Mouse (Mus musculus): ENCODE results near the gene Scamp3. TPM values are rescaled to one million over a fixed set of nuclear protein-coding genes. Genes with fewer than 3 reads are reported as not detected.

Scamp3 gene
- polyA plus RNA-seq, 1 experiment from 2014 or later, result 98.9 TPM

- no peak for DNase-seq
- 88% methylated on average over 13 of the region's 13 CpGs for WGBS
Observed at GRCm38 (mm10) chr3:89208075-89208657, 30.9 kb downstream of the Scamp3 start.

DNA sequence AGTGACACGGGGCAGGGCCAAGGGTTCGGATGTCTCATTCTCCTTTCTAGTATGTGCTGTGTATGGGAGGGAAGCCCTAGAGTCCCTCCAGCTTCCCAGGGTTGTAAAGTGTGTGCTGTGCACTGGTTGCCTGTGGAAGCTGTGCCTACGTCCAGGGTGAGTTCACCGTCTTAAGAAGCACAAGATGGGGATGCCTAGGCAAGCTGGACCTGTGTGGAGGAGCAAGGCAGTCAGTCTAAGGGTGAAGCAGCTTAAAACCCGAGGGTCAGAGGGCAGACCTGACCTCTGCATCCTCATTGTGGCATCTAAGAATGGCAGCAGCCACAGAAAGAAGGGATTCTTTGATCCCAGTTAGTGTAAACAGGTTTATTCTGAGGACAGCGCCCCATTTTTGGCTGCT lies 31.5 kb downstream of the Scamp3 start:
- 82% methylated on average over 6 of the region's 6 CpGs for WGBS
- Histone ChIP-seq H3K4me3 (ENCODE audit: low read depth, low read length) (no peak overlapping the region), H3K9ac (no peak overlapping the region), H3K27me3 (ENCODE audit: insufficient read depth, low read length) (no peaks in the 10 kb centered on the region), H3K27ac (ENCODE audit: low read depth) (no peak overlapping the region), H3K4me2 (no peak overlapping the region), H3K4me1 (ENCODE audit: insufficient read depth) (0 out of 2 replicates have a peak, but pooled peaks cover 4% of the 10 kb centered on the region), H3K36me3 (ENCODE audit: insufficient read depth) (peaks cover 65% of the 10 kb centered on the region), H3K9me3 (ENCODE audit: low read depth, low read length) (no peaks in the 10 kb centered on the region)
- DNase-seq (no peak), ATAC-seq (ENCODE audit: insufficient read depth) (no peak)
- no peak for TF ChIP-seq CTCF (IDR thresholded peaks at IDR 0.05; ENCODE audit: low read depth)

More at GRCm38 (mm10) chr3:89208075-89208657, 30.9 kb downstream of the Scamp3 start:
- peaks cover 65% of the 10 kb centered on the region for H3K36me3 ChIP-seq (ENCODE audit: insufficient read depth)
- H3K9me3 ChIP-seq (ENCODE audit: low read depth, low read length), result no peaks in the 10 kb centered on the region
- no peak overlapping the region for H3K4me3 ChIP-seq (ENCODE audit: low read depth, low read length)
- H3K27me3 ChIP-seq (ENCODE audit: insufficient read depth, low read length), result no peaks in the 10 kb centered on the region
- no peak overlapping the region for H3K4me2 ChIP-seq
- H3K27ac ChIP-seq (ENCODE audit: low read depth), result no peak overlapping the region
- H3K9ac ChIP-seq, result no peak overlapping the region
- no peak for TF ChIP-seq CTCF (IDR thresholded peaks at IDR 0.05; ENCODE audit: low read depth)
- no peak for ATAC-seq (ENCODE audit: insufficient read depth)
- peaks cover 7% of the 10 kb centered on the region; the same call in 1 of the 2 replicates for H3K4me1 ChIP-seq (ENCODE audit: insufficient read depth)

- 90% methylated on average over 7 of the region's 7 CpGs for WGBS
- TF ChIP-seq CTCF (IDR thresholded peaks at IDR 0.05; ENCODE audit: low read depth), result no peak
- peaks cover 65% of the 10 kb centered on the region for H3K36me3 ChIP-seq (ENCODE audit: insufficient read depth)
Observed at GRCm38 (mm10) chr3:89209731-89210130, 32.5 kb downstream of the Scamp3 start.

GRCm38 (mm10) chr3:89210162-89210561 lies 32.9 kb downstream of the Scamp3 start:
- Histone ChIP-seq H3K27ac (ENCODE audit: low read depth) (no peak overlapping the region), H3K36me3 (ENCODE audit: insufficient read depth) (peaks cover 65% of the 10 kb centered on the region), H3K9ac (no peak overlapping the region), H3K27me3 (ENCODE audit: insufficient read depth, low read length) (no peaks in the 10 kb centered on the region), H3K4me3 (ENCODE audit: low read depth, low read length) (no peak overlapping the region), H3K4me1 (ENCODE audit: insufficient read depth) (peaks cover 5% of the 10 kb centered on the region), H3K4me2 (no peak overlapping the region), H3K9me3 (ENCODE audit: low read depth, low read length) (no peaks in the 10 kb centered on the region)
- WGBS, result 73% methylated on average over 13 of the region's 13 CpGs
- ATAC-seq (ENCODE audit: insufficient read depth) (no peak), DNase-seq (peak; percentile 27)
- TF ChIP-seq CTCF (IDR thresholded peaks at IDR 0.05; ENCODE audit: low read depth), result no peak

More at GRCm38 (mm10) chr3:89209731-89210130, 32.5 kb downstream of the Scamp3 start:
- DNase-seq, result no peak
- H3K4me3 ChIP-seq (ENCODE audit: low read depth, low read length), result no peak overlapping the region
- H3K9ac ChIP-seq, result no peak overlapping the region
- no peak overlapping the region for H3K4me2 ChIP-seq
- no peak for ATAC-seq (ENCODE audit: insufficient read depth)
- 0 out of 2 replicates have a peak, but pooled peaks cover 4% of the 10 kb centered on the region for H3K4me1 ChIP-seq (ENCODE audit: insufficient read depth)
- H3K9me3 ChIP-seq (ENCODE audit: low read depth, low read length), result no peaks in the 10 kb centered on the region
- H3K27me3 ChIP-seq (ENCODE audit: insufficient read depth, low read length), result no peaks in the 10 kb centered on the region
- no peak overlapping the region for H3K27ac ChIP-seq (ENCODE audit: low read depth)

DNA sequence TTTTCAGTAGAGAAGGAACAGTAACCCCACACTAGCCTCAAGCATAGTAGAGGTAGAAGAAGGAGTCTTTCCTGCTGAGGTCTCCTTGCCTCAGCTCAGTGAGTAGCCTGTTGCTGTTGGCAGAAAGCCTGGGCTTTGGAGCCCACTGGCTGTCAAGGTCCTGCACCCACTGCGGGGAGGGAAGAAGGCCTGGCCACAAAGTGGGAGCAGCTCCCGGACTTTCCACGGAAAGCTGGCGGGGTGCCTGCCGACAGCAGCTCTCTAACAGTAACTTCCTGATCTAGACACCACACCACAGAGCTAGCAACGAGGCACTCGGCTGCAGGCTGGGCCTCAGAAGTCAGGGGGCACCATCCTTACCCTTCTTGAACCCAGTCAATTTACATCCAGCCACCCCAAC lies 33.5 kb downstream of the Scamp3 start:
- Histone ChIP-seq H3K9me3 (ENCODE audit: low read depth, low read length) (no peaks in the 10 kb centered on the region), H3K4me1 (ENCODE audit: insufficient read depth) (peaks cover 10% of the 10 kb centered on the region), H3K4me3 (ENCODE audit: low read depth, low read length) (no peak overlapping the region), H3K4me2 (no peak overlapping the region), H3K9ac (no peak overlapping the region), H3K27ac (ENCODE audit: low read depth) (no peak overlapping the region), H3K27me3 (ENCODE audit: insufficient read depth, low read length) (no peaks in the 10 kb centered on the region), H3K36me3 (ENCODE audit: insufficient read depth) (peaks cover 60% of the 10 kb centered on the region)
- no peak for ATAC-seq (ENCODE audit: insufficient read depth)
- TF ChIP-seq CTCF (IDR thresholded peaks at IDR 0.05; ENCODE audit: low read depth), result no peak
- WGBS, result 73% methylated on average over 7 of the region's 7 CpGs
- DNase-seq, result no peak

GRCm38 (mm10) chr3:89213803-89214530 lies 36.7 kb downstream of the Scamp3 start:
- H3K36me3 ChIP-seq (ENCODE audit: insufficient read depth), result peaks cover 27% of the 10 kb centered on the region
- no peak for TF ChIP-seq CTCF (IDR thresholded peaks at IDR 0.05; ENCODE audit: low read depth)
- no peaks in the 10 kb centered on the region for H3K9me3 ChIP-seq (ENCODE audit: low read depth, low read length)
- H3K9ac ChIP-seq, result peak overlapping the region; percentile 72
- H3K4me3 ChIP-seq (ENCODE audit: low read depth, low read length), result peak overlapping the region; percentile 77
- DNase-seq, result peak; percentile 98
- H3K4me2 ChIP-seq, result peak overlapping the region; percentile 90
- peak overlapping the region; percentile 98 for H3K27ac ChIP-seq (ENCODE audit: low read depth)
- peaks cover 16% of the 10 kb centered on the region for H3K4me1 ChIP-seq (ENCODE audit: insufficient read depth)
- ATAC-seq (ENCODE audit: insufficient read depth), result peak; percentile 89
- WGBS, result under 1% methylated on average over 69 of the region's 69 CpGs
- no peaks in the 10 kb centered on the region for H3K27me3 ChIP-seq (ENCODE audit: insufficient read depth, low read length)

- Histone ChIP-seq H3K4me2 (peak within 1 kb of the TSS; percentile 90), H3K36me3 (ENCODE audit: insufficient read depth) (peaks cover 19% of the 10 kb centered on the region), H3K4me1 (ENCODE audit: insufficient read depth) (peaks cover 20% of the 10 kb centered on the region), H3K9ac (peak within 1 kb of the TSS; percentile 72), H3K27me3 (ENCODE audit: insufficient read depth, low read length) (no peaks in the 10 kb centered on the region), H3K4me3 (ENCODE audit: low read depth, low read length) (peak within 1 kb of the TSS; percentile 77), H3K27ac (ENCODE audit: low read depth) (peak within 1 kb of the TSS; percentile 98), H3K9me3 (ENCODE audit: low read depth, low read length) (no peaks in the 10 kb centered on the region)
- peak; percentile 36 for DNase-seq
- no peak for TF ChIP-seq CTCF (IDR thresholded peaks at IDR 0.05; ENCODE audit: low read depth)
- ATAC-seq (ENCODE audit: insufficient read depth), result no peak
- 1% methylated on average over 19 of the region's 19 CpGs for WGBS
Observed at GRCm38 (mm10) chr3:89214681-89215411, 37.6 kb downstream of the Scamp3 start, which contains the start of gene Thbs3. Thbs3 (plus strand) TSS chr3:89215180.

Data from lung, embryonic 14.5 days (tissue).